Mouse (Mus musculus): Measurements from ENCODE around the gene Btbd9.

DNA sequence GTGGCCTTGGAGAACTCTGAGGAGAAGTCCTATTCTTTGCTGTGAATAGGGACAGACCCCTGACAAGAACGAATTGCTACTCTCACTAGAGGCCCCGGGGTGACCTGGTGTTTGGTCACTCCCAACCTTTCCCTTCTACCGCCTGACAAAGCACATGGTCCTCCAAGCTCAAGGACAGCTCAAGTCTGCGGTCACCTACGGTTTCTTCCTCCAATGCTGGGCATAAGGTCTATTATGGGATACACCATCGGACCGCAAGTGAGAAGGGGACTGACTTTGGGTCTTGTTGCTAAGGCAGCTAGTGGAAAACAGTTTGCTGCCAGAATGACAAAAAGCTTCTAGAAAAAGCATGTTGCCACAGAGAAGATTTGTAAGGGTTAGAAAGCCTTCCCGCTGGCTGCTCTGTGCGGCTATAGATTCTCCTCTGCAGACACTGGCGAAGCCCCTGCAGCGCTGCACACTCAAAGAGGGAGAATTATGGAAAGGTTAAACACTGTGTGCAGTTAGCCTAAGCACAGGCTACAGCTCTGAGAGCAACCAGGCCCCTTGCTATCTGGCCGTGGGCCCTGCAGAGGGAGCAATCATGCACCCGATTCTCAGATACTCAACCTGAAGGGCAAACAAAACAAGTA, 235.7 kb downstream of the Btbd9 start:
- TF ChIP-seq TCF12 (IDR thresholded peaks at IDR 0.05; ENCODE audit: insufficient read depth, poor library complexity, severe bottlenecking) (no peak), MAX (IDR thresholded peaks at IDR 0.05; ENCODE audit: low read depth) (no peak), MYOD1 (IDR thresholded peaks at IDR 0.05; ENCODE audit: control insufficient read depth in 1 of 3, insufficient read length in 2 of 3, low read depth in 2 of 3) (no peak), POLR2A (IDR thresholded peaks at IDR 0.05; ENCODE audit: insufficient read length, low read depth) (no peak), POLR2AphosphoS2 (IDR thresholded peaks at IDR 0.05; ENCODE audit: insufficient read length, low read depth) (no peak)
